15 mouse cellular contexts compared by ENCODE assay signal in genomic region chr12:73049520-73050225, GRCm38 (mm10). TPM values are rescaled to one million over a fixed set of nuclear protein-coding genes. Genes with fewer than 3 reads are reported as not detected.
DNase-seq lines count a peak whose midpoint lies in the region; ATAC-seq lines count a peak whose summit lies in the region.
"Had no signal": no experiment of that assay in that cellular context is flagged by ENCODE, and none has a peak within 500 bp of the region (broad histone marks: within the 10 kb centered on the region; RNA-seq: fewer than 3 reads in every experiment).

No protein-coding gene starts in this region.

- no peak for ATAC-seq in midbrain, embryonic 11.5 days (ENCODE audit: low FRiP score)
- ATAC-seq in midbrain, embryonic 15.5 days (replicated peaks), result no peak
- ATAC-seq: intestine, embryonic 15.5 days had no signal

- H3K4me3 ChIP-seq in midbrain, embryonic 11.5 days (ENCODE audit: low read depth, low read length), result no peak overlapping the region
- H3K4me3 ChIP-seq in midbrain, embryonic 15.5 days, result no peak overlapping the region
- peak overlapping the region; percentile 68 for H3K4me3 ChIP-seq in embryonic facial prominence, embryonic 10.5 days
- peak overlapping the region; percentile 60 for H3K4me3 ChIP-seq in limb, embryonic 10.5 days
- H3K4me3 ChIP-seq: intestine, embryonic 15.5 days; midbrain, embryonic 12.5 days had no signal

- H3K27ac ChIP-seq in midbrain, embryonic 11.5 days (ENCODE audit: low read depth, low read length), result no peak overlapping the region
- no peak overlapping the region for H3K27ac ChIP-seq in midbrain, embryonic 15.5 days
- peak overlapping the region; percentile 82 for H3K27ac ChIP-seq in embryonic facial prominence, embryonic 10.5 days (replicated peaks)
- H3K27ac ChIP-seq in limb, embryonic 10.5 days, result no peak overlapping the region
- H3K27ac ChIP-seq: intestine, embryonic 15.5 days; kidney, postnatal 0 days; liver, embryonic 14.5 days; midbrain, embryonic 12.5 days had no signal

- no peak overlapping the region for H3K9ac ChIP-seq in midbrain, embryonic 11.5 days (ENCODE audit: low read length)
- no peak overlapping the region for H3K9ac ChIP-seq in midbrain, embryonic 15.5 days
- H3K9ac ChIP-seq: intestine, embryonic 15.5 days; liver, embryonic 14.5 days; midbrain, embryonic 12.5 days had no signal

- no peak overlapping the region for H3K4me2 ChIP-seq in midbrain, embryonic 11.5 days
- H3K4me2 ChIP-seq in midbrain, embryonic 15.5 days, result no peak overlapping the region
- H3K4me2 ChIP-seq: intestine, embryonic 15.5 days; midbrain, embryonic 12.5 days had no signal

- peaks cover 98% of the 10 kb centered on the region for H3K27me3 ChIP-seq in midbrain, embryonic 11.5 days (ENCODE audit: control insufficient read depth, insufficient read depth, low read length)
- peaks cover 83% of the 10 kb centered on the region for H3K27me3 ChIP-seq in midbrain, embryonic 15.5 days (replicated peaks)
- H3K27me3 ChIP-seq in embryonic facial prominence, embryonic 10.5 days (replicated peaks; ENCODE audit: low read depth, poor library complexity, severe bottlenecking), result peaks cover 99% of the 10 kb centered on the region
- H3K27me3 ChIP-seq in limb, embryonic 10.5 days (ENCODE audit: low read depth, poor library complexity, severe bottlenecking), result peaks cover 89% of the 10 kb centered on the region

- H3K4me1 ChIP-seq in midbrain, embryonic 11.5 days (ENCODE audit: control insufficient read depth, insufficient read depth, low read length), result peaks cover 13% of the 10 kb centered on the region
- H3K4me1 ChIP-seq in midbrain, embryonic 15.5 days, result peaks cover 20% of the 10 kb centered on the region
- H3K4me1 ChIP-seq in embryonic facial prominence, embryonic 10.5 days, result peaks cover 97% of the 10 kb centered on the region
- peaks cover 91% of the 10 kb centered on the region for H3K4me1 ChIP-seq in limb, embryonic 10.5 days

- 2% methylated on average over 19 of the region's 19 CpGs for WGBS in midbrain, embryonic 11.5 days
- WGBS in midbrain, embryonic 15.5 days, result 3% methylated on average over 19 of the region's 19 CpGs
- WGBS in embryonic facial prominence, embryonic 10.5 days, result 2% methylated on average over 19 of the region's 19 CpGs
- WGBS in limb, embryonic 10.5 days, result 1% methylated on average over 19 of the region's 19 CpGs

- no peaks in the 10 kb centered on the region for H3K36me3 ChIP-seq in midbrain, embryonic 11.5 days (ENCODE audit: control insufficient read depth, insufficient read depth, low read length)
- H3K36me3 ChIP-seq in midbrain, embryonic 15.5 days (replicated peaks), result no peaks in the 10 kb centered on the region
- peaks cover 4% of the 10 kb centered on the region for H3K36me3 ChIP-seq in embryonic facial prominence, embryonic 10.5 days (replicated peaks)
- H3K36me3 ChIP-seq in limb, embryonic 10.5 days, result no peaks in the 10 kb centered on the region
- H3K36me3 ChIP-seq: intestine, embryonic 15.5 days; midbrain, embryonic 12.5 days had no signal

- DNase-seq in midbrain, embryonic 11.5 days (ENCODE audit: low spot score, missing footprints), result peak; percentile 96
- DNase-seq in embryonic facial prominence, embryonic 10.5 days (ENCODE audit: low spot score), result no peak
- peak; percentile 46 for DNase-seq in limb, embryonic 10.5 days (ENCODE audit: low spot score)
- no peak for DNase-seq in adrenal gland, postnatal 36 days
- no peak for DNase-seq in ovary, postnatal 10 days (ENCODE audit: low spot score)
- DNase-seq in cerebellum, postnatal 25 days, result no peak
- DNase-seq: cerebellum, adult 18-20 months; heart, adult 18-20 months; lung, postnatal 14 days had no signal

- no peaks in the 10 kb centered on the region for H3K9me3 ChIP-seq in midbrain, embryonic 11.5 days (ENCODE audit: control insufficient read depth, low read length)
- H3K9me3 ChIP-seq in midbrain, embryonic 15.5 days, result no peaks in the 10 kb centered on the region
- H3K9me3 ChIP-seq in embryonic facial prominence, embryonic 10.5 days, result no peaks in the 10 kb centered on the region
- H3K9me3 ChIP-seq in limb, embryonic 10.5 days (replicated peaks), result no peaks in the 10 kb centered on the region
- H3K9me3 ChIP-seq: intestine, embryonic 15.5 days; midbrain, embryonic 12.5 days had no signal

RNA-seq across cellular contexts. Expression of gene Six1, which starts 4.0 kb away (rescaled TPM):
- polyA plus RNA-seq in midbrain, embryonic 11.5 days (2014; fragmentation: Nextera tagmentation; extraction: Ambion mirVana), result 10.4 and 12.1 TPM in 2 replicates
- polyA plus RNA-seq in midbrain, embryonic 15.5 days (2015; fragmentation: Nextera tagmentation; extraction: Ambion mirVana), result 0.82 and 1.3 TPM in 2 replicates
- 38.4 and 45.4 TPM in 2 replicates for polyA plus RNA-seq in embryonic facial prominence, embryonic 10.5 days (2016; fragmentation: Nextera tagmentation; extraction: Ambion mirVana)
- polyA plus RNA-seq in limb, embryonic 10.5 days (2016; fragmentation: Nextera tagmentation; extraction: Ambion mirVana), result 18.0 and 32.6 TPM in 2 replicates
- total RNA-seq in adrenal gland, postnatal 36 days (2021), result 1 to 10 TPM; 3.2 to 3.3 TPM
- total RNA-seq: neutrophil, adult 5-6 weeks had no signal

Comparison
In these comparisons a context has a peak if more than half of its experiments do, and no peak if none do; other contexts are left out.
1. DNase-seq: peak in midbrain, embryonic 11.5 days (single experiment) and limb, embryonic 10.5 days (single experiment); none in embryonic facial prominence, embryonic 10.5 days (single experiment), adrenal gland, postnatal 36 days (0 of 2), ovary, postnatal 10 days (single experiment) and cerebellum, postnatal 25 days (0 of 2).
2. H3K4me3 ChIP-seq: peak in embryonic facial prominence, embryonic 10.5 days (single experiment) and limb, embryonic 10.5 days (single experiment); none in midbrain, embryonic 11.5 days (single experiment) and midbrain, embryonic 15.5 days (single experiment).